Mouse (Mus musculus) T-cell, adult 2 months (primary cell): ENCODE data around the gene Myo18b.
A peak's percentile ranks its signal among the peaks of the same experiment; 100 is the strongest.

Source experiments
- DNase-seq: peaks from one replicate; pipeline ENCODE4 v3.0.0; 2022; ENCODE audit warnings: low spot score

Gene Myo18b

GRCm38 (mm10) chr5:112877391-112878115 lies 18.6 kb downstream of the Myo18b start:
- no peak for DNase-seq

GRCm38 (mm10) chr5:112876846-112877390 lies 19.2 kb downstream of the Myo18b start:
- no peak for DNase-seq

- DNase-seq, result no peak
These were observed 23.2 kb downstream of the Myo18b start for GRCm38 (mm10) chr5:112872999-112873398.

GRCm38 (mm10) chr5:112870729-112871128 lies 25.4 kb downstream of the Myo18b start:
- peak; percentile 29 for DNase-seq

GRCm38 (mm10) chr5:112868620-112869019 lies 27.5 kb downstream of the Myo18b start:
- no peak for DNase-seq

- no peak for DNase-seq
These were observed 31.3 kb downstream of the Myo18b start for GRCm38 (mm10) chr5:112864719-112865367.

GRCm38 (mm10) chr5:112859379-112860035 lies 36.7 kb downstream of the Myo18b start:
- no peak for DNase-seq

GRCm38 (mm10) chr5:112853179-112853578 lies 43.0 kb downstream of the Myo18b start:
- DNase-seq, result no peak

GRCm38 (mm10) chr5:112851389-112851788 lies 44.8 kb downstream of the Myo18b start:
- DNase-seq, result no peak

GRCm38 (mm10) chr5:112848586-112849280 lies 47.4 kb downstream of the Myo18b start:
- no peak for DNase-seq

- DNase-seq, result no peak
These were observed 48.1 kb downstream of the Myo18b start for GRCm38 (mm10) chr5:112847985-112848542.

- DNase-seq, result peak; percentile 19
These were observed 50.0 kb downstream of the Myo18b start for GRCm38 (mm10) chr5:112846146-112846545.

- DNase-seq, result no peak
These were observed 51.7 kb downstream of the Myo18b start for GRCm38 (mm10) chr5:112844460-112844859.

- no peak for DNase-seq
These were observed 52.4 kb downstream of the Myo18b start for GRCm38 (mm10) chr5:112843676-112844257.

GRCm38 (mm10) chr5:112842696-112843095 lies 53.5 kb downstream of the Myo18b start:
- DNase-seq, result no peak

GRCm38 (mm10) chr5:112841850-112842249 lies 54.3 kb downstream of the Myo18b start:
- DNase-seq, result no peak

- no peak for DNase-seq
These were observed 61.3 kb downstream of the Myo18b start for GRCm38 (mm10) chr5:112834896-112835295.

- no peak for DNase-seq
These were observed 62.3 kb downstream of the Myo18b start for GRCm38 (mm10) chr5:112833866-112834265.

- no peak for DNase-seq
These were observed 70.9 kb downstream of the Myo18b start for GRCm38 (mm10) chr5:112825091-112825794.

- DNase-seq, result no peak
These were observed 71.8 kb downstream of the Myo18b start for GRCm38 (mm10) chr5:112824376-112824775.

- DNase-seq, result no peak
These were observed 73.7 kb downstream of the Myo18b start for GRCm38 (mm10) chr5:112822426-112822825.
